Mouse (Mus musculus) ES-Bruce4 (cell line): ENCODE results near the gene Olfr1157. TPM values are rescaled to one million over a fixed set of nuclear protein-coding genes. Genes with fewer than 3 reads are reported as not detected.

Experiments
- H3K27ac ChIP-seq: 2 replicates; pipeline ENCODE4 v1.5.1; 2012; ENCODE audit warnings: low read length, inconsistent platforms; ENCODE audit not compliant: insufficient read depth
- H3K27me3 ChIP-seq: 2 replicates; pipeline ENCODE4 v1.6.1; 2012; ENCODE audit warnings: mild to moderate bottlenecking, low read length, inconsistent platforms; ENCODE audit not compliant: control insufficient read depth, poor library complexity, insufficient read depth, severe bottlenecking
- H3K36me3 ChIP-seq: 2 replicates; pipeline ENCODE4 v1.6.1; 2012; ENCODE audit warnings: inconsistent platforms, mild to moderate bottlenecking, low read length, moderate library complexity; ENCODE audit not compliant: control insufficient read depth, poor library complexity, insufficient read depth, severe bottlenecking
- H3K4me1 ChIP-seq: one replicate; pipeline ENCODE4 v1.8.1; 2011; ENCODE audit warnings: low read length; ENCODE audit not compliant: control insufficient read depth, insufficient read depth
- H3K4me3 ChIP-seq: 2 replicates; pipeline ENCODE4 v1.5.1; 2011; ENCODE audit warnings: low read depth, mild to moderate bottlenecking, low read length
- H3K9ac ChIP-seq: 2 replicates; pipeline ENCODE4 v1.6.1; 2012; ENCODE audit warnings: low read depth, mild to moderate bottlenecking, inconsistent platforms; ENCODE audit not compliant: poor library complexity, severe bottlenecking
- H3K9me3 ChIP-seq: replicated peaks from 2 replicates; pipeline ENCODE4 v1.6.1; 2012; ENCODE audit warnings: mild to moderate bottlenecking, low read length, inconsistent platforms; ENCODE audit not compliant: control insufficient read depth, poor library complexity, insufficient read depth, severe bottlenecking
- CTCF ChIP-seq: IDR thresholded peaks from one replicate; pipeline ENCODE4 v1.8.1; 2011; ENCODE audit warnings: low read depth, low read length
- EP300 ChIP-seq: IDR thresholded peaks from 2 replicates; pipeline ENCODE4 v1.6.1; 2011; ENCODE audit warnings: low read depth, low read length; ENCODE audit not compliant: insufficient read depth
- POLR2A ChIP-seq: IDR thresholded peaks from one replicate; pipeline ENCODE4 v1.8.1; 2011; ENCODE audit warnings: low read length; ENCODE audit not compliant: insufficient read depth
- polyA plus RNA-seq: library from polyadenylated mRNA; stranded (reverse); fragments of >200 nt; gene quantifications from 2 replicates; pipeline ENCODE4 v1.2.4, GENCODE M21; 2011; ENCODE audit warnings: low read depth; ENCODE audit not compliant: missing spikeins, insufficient read depth, insufficient read length

The Olfr1157 gene
- polyA plus RNA-seq = not detected in 2 replicates

DNA sequence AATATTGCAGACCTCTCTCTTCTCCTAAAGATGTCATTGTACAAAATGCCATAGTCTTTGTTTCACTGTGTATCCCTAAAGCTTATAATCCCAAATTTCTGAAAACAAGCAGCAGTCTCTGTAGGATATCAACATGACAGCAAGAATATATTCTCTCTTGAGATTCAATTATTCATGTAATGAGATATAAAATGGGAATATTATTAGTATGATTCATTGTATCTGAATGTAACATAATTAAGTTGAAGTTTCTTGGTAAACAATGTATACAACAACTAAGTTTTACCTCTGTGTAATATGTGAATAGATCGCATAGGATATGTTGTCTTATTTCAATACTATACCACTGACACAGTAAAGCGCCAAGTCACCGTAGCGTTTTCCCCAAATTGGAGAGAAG is at the start of gene Olfr1157:
TSS of gene Olfr1157 (minus strand) at position 101 of the 400 bp plus-strand sequence.
- no peak within 1 kb of the TSS for H3K4me3 ChIP-seq
- TF ChIP-seq CTCF (no peak), POLR2A (no peak), EP300 (no peak)
- no peak within 1 kb of the TSS for H3K27ac ChIP-seq

DNA sequence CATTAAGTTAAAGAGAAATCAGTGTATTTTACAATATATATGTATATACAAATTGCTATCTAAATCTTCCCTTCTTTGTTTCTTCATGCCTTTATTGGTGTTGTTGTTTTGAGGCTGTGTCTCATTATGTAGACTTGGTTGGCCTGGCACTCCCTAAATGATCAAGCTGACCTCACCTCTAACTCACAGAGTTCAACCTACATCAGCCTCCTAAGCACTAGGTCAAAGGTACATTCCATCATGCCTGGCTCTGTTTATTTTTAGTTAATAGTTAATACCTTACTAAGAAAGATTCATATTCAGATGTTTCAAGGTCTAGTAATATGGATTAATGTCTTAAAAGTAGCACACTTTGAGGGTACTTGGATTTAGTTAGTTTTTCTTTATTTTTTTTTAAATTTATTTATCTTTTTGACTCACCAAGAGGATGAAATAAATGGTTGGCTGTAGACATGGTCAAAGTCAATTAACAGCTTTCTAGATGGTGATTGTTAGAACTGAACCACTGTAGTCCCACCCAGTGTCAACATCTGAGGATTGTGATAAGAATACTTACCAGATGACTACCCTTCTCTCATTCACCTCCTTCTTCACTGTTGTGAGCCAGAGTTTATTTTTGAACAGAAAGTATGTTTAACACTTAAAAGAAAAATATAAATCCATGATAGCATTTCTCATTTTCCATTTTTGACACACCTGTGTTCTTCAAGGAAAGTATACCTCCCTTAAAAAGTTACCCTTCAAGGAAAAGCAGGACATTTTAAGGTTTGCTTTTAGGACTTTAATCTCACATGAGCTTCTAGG is 39.6 kb upstream of the Olfr1157 start, which contains the start of gene Olfr1160:
TSS of gene Olfr1160 (minus strand) at position 754 of the 804 bp plus-strand sequence.
- no peaks in the 10 kb centered on the region for H3K27me3 ChIP-seq
- no peak within 1 kb of the TSS for H3K4me3 ChIP-seq
- H3K4me1 ChIP-seq = no peaks in the 10 kb centered on the region
- TF ChIP-seq POLR2A (no peak), CTCF (no peak), EP300 (no peak)
- H3K9me3 ChIP-seq = no peaks in the 10 kb centered on the region
- H3K36me3 ChIP-seq = no peaks in the 10 kb centered on the region
- no peak within 1 kb of the TSS for H3K27ac ChIP-seq
- no peak within 1 kb of the TSS for H3K9ac ChIP-seq

More for the DNA sequence above, at the start of gene Olfr1157:
- Histone ChIP-seq H3K9me3 (no peaks in the 10 kb centered on the region), H3K36me3 (no peaks in the 10 kb centered on the region), H3K4me1 (no peaks in the 10 kb centered on the region), H3K9ac (no peak within 1 kb of the TSS), H3K27me3 (no peaks in the 10 kb centered on the region)

DNA sequence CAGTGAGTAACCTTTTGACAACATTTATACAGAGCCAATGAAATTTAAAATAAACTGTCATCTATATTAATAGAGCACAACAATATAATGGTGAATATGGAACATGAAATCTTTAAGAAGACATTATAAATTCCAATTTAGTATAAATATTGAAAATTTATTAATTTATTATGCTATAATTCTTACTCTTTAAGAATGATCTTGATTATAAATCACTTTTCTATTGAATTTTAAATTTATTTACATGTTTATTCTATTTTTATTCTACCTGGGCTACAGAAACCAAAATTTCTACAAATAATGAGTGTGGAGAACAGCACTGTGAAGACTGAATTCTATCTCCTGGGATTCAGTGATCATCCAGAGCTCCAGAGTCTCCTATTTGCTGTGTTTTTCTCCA is 21.7 kb upstream of the Olfr1157 start, which contains the start of gene Olfr1158:
TSS of gene Olfr1158 (plus strand) at position 301 of the 400 bp plus-strand sequence.
- no peaks in the 10 kb centered on the region for H3K4me1 ChIP-seq
- TF ChIP-seq EP300 (no peak), POLR2A (no peak), CTCF (no peak)

DNA sequence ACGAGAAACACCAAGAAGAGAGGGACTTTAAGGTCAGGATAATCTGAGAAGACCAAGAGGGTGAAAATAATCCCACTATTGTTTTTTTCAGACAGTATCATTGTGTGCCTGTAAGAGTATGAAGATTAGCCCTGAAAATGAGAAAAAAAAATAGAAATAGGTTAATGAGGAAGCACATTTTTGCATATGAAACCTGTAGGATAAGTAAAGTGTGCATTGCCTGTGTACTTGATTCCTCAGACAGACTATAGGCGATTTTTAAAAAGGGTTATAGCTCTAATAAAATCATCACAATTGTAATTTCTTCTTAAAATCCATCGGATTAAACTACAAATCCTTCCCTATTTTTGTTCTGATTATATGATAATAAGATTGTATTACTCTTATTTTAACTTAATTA is 6.5 kb upstream of the Olfr1157 start, which contains the start of gene Olfr74:
TSS of gene Olfr74 (minus strand) at position 101 of the 400 bp plus-strand sequence.
- Histone ChIP-seq H3K36me3 (no peaks in the 10 kb centered on the region), H3K4me1 (no peaks in the 10 kb centered on the region), H3K9ac (no peak within 1 kb of the TSS), H3K9me3 (no peaks in the 10 kb centered on the region), H3K4me3 (no peak within 1 kb of the TSS), H3K27ac (no peak within 1 kb of the TSS), H3K27me3 (no peaks in the 10 kb centered on the region)
- no peak for TF ChIP-seq EP300
- no peak for TF ChIP-seq CTCF
- TF ChIP-seq POLR2A = no peak

More for the DNA sequence above, 21.7 kb upstream of the Olfr1157 start, which contains the start of gene Olfr1158:
- H3K36me3 ChIP-seq = no peaks in the 10 kb centered on the region
- no peak within 1 kb of the TSS for H3K27ac ChIP-seq
- no peaks in the 10 kb centered on the region for H3K27me3 ChIP-seq
- no peaks in the 10 kb centered on the region for H3K9me3 ChIP-seq
- no peak within 1 kb of the TSS for H3K4me3 ChIP-seq
- no peak within 1 kb of the TSS for H3K9ac ChIP-seq

DNA sequence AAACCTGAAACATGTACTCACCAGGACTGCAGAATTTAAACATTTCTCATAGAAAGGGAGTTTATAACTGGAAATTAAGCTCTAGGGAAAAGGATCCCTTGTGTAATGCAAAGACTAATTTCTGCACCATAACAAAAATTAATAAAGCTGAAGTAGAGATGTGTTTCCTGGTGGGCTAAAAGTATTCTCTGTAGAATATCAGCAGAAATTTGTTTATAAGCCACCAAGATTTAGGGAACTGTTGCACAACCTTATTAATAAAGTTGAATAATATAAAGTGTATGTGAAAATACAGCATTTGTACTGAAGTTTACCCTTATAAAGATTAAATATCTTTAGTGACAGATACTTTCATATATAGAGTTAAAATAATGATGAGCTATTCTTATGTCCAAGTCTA is 15.1 kb downstream of the Olfr1157 start, which contains the start of gene Olfr1156:
TSS of gene Olfr1156 (minus strand) at position 101 of the 400 bp plus-strand sequence.
- Histone ChIP-seq H3K4me1 (no peaks in the 10 kb centered on the region), H3K9me3 (no peaks in the 10 kb centered on the region), H3K9ac (no peak within 1 kb of the TSS), H3K36me3 (no peaks in the 10 kb centered on the region), H3K27me3 (no peaks in the 10 kb centered on the region), H3K4me3 (no peak within 1 kb of the TSS), H3K27ac (no peak within 1 kb of the TSS)
- no peak for TF ChIP-seq POLR2A
- TF ChIP-seq EP300 = no peak
- no peak for TF ChIP-seq CTCF

DNA sequence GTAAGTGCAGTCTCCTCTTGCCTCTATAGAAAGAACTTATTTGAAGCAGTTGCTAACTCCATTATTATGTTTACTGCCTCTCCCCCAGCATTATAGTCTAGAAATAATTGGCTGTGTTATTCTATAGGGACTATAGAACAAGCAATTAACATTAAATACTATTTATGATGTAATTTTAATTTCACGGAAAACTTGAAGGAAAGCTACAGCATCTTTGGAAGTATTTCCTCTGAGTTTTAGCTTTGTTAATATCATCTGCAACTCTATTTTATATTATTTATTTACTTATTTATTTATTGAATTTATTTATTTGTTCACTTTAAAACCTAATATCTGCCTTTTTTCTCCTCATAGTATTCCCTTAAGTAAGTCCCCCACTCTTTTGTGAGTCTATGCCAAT is 23.1 kb downstream of the Olfr1157 start, which contains the start of gene Olfr1155:
TSS of gene Olfr1155 (minus strand) at position 101 of the 400 bp plus-strand sequence.
- no peak within 1 kb of the TSS for H3K9ac ChIP-seq
- TF ChIP-seq EP300 = no peak
- TF ChIP-seq POLR2A = no peak
- no peak for TF ChIP-seq CTCF

More for the DNA sequence above, 23.1 kb downstream of the Olfr1157 start, which contains the start of gene Olfr1155:
- Histone ChIP-seq H3K27me3 (no peaks in the 10 kb centered on the region), H3K36me3 (no peaks in the 10 kb centered on the region), H3K4me3 (no peak within 1 kb of the TSS), H3K27ac (no peak within 1 kb of the TSS), H3K9me3 (peaks cover 3% of the 10 kb centered on the region; the same call in 1 of the 2 replicates), H3K4me1 (no peaks in the 10 kb centered on the region)
